Mouse (Mus musculus): Measurements from ENCODE around the gene Map2k6.

The Map2k6 gene

DNA sequence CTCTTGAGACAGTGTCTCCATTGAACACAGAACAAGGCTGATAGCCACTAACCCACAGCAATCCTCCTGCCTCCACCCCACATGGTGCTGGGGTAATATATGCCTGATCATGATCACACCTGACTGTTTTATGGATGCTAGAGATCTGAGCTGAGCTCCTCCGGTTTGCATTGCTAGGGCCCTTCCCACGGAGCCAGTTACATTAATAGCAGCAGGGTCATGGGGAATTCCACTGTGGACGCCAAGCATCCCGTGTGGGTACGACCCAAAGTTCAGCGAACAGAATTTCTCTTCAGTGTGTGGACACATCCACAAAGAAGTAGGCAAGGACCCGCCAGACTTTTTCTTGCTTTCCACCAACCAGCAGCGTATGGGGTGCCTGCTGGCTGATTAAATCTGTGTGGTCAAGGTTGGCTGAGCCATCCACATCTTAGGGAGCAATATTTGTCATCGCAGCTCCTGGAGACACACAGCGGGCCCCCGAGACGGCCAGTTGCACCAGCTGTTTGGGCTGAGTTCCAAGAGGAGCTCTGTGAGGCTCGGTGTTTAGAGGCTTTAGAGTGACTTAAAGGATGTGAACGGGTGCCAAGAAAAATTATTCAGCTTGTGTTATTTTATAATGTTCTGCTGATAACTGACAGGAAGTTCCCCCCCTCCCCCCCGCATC lies 51.3 kb downstream of the Map2k6 start:
- DNase-seq (ENCODE audit: inconsistent age in 2 of 2, low spot score in 1 of 2) = peak; percentile 15 to 59

DNA sequence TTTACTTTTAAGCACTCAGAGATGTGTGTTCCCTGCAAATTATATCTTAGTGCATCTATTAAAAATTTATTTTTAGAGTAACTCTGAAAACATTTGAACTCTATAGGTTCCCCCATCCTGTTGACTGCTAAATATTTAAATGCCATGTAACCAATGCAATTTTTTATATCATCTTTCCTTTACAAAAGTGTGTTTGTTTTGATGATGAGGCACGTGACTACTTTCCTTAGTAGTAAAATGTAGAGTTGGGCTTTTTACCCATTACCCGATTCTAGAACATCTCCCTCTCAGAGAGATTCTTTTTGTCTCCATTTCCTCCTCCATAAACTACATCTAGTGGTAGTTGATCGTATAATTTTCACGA lies 51.8 kb downstream of the Map2k6 start:
- DNase-seq (ENCODE audit: inconsistent age in 2 of 2, low spot score in 1 of 2) = no peak

DNA sequence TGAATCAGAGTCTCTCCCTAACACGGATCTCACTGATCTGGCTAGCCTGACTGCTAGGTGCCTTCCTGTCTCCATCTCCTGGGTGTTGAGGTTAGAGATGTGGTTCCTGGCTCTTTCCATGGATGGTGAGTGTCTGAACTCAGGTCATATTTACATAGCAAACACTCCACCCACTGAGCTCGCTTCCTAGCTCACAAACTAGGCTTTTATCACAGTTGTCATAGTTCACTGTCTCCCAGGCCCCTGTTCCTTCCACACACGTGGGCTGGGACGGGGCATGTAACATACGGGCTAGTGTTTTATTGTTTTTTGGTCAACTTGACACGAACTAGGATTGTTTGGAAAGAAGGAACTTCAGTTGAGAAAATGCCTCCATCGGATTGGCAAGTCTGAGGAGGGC lies 52.7 kb downstream of the Map2k6 start:
- DNase-seq (ENCODE audit: inconsistent age in 2 of 2, low spot score in 1 of 2) = no peak

GRCm38 (mm10) chr11:110453445-110454154 lies 54.7 kb downstream of the Map2k6 start:
- DNase-seq (ENCODE audit: inconsistent age in 2 of 2, low spot score in 1 of 2) = no peak

- DNase-seq (ENCODE audit: inconsistent age in 2 of 2, low spot score in 1 of 2) = peak in 1 of 2 experiments; percentile 68
Observed at GRCm38 (mm10) chr11:110457441-110457912, 58.6 kb downstream of the Map2k6 start.

GRCm38 (mm10) chr11:110460480-110460879 lies 61.6 kb downstream of the Map2k6 start:
- no peak for DNase-seq (ENCODE audit: inconsistent age in 2 of 2, low spot score in 1 of 2)

DNA sequence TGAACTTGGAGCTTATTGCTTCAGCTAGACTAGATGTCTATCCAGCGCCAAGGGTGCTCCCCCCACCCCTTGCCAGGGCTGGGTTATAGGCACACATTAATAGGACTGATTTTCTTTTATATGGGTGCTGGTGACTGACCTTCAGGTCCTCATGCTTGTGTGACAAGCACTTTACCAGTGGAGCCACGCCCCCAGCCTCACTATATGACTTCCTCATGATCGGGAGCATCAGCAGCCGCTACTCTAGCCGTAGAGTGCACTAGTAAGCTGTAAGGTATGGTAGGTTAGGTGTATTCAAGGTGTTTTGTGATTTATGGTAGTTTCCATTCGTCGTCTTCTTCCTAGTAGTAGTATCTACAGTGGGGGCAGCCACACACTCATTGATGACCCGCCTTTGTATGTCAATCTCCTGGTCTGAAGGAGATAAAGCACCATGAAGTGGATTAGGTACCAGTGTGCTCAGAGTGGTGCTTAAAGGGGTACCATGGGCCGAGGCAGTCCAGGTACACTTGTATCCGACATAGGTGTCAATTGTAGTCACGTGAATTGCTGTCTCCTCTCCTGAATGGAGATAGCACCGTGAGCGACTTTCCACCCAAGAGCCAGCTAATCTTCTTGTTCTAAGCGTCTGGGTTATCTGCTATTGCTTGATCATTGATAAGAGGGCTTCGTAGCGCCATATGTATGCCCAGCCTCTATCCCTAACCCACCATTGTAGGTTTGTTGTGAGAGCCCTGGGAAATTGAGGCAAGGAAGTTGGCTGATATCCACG lies 62.8 kb downstream of the Map2k6 start:
- DNase-seq (ENCODE audit: inconsistent age in 2 of 2, low spot score in 1 of 2) = no peak

DNA sequence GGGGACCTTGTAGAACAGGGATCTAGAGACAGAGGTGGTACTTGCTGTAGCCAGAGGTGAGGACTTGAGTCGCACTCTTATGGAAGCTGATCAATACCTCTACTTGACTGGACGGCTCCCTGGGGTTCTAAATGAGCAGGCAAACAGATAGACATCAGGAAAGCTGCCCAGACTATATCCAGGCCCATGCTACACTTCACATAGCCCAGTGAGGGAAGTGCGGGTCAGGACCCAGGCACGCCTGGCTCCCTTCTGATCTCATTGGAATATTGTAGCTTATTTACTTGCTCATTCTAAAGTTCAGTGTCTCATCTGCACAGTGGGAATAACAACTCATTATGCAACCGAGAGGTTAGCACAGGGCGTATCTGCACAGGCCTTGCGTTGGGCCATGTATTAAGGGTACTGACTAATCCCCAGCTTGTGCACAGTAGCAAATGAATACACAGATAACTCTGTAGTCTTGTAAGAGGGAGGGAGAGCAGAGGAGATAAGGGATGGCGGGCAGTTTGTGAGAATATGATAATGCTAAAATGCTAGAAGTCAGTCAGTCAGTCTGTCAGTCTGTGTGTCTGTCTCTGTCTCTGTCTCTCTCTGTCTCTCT lies 64.2 kb downstream of the Map2k6 start:
- DNase-seq (ENCODE audit: inconsistent age in 2 of 2, low spot score in 1 of 2) = no peak

- no peak for DNase-seq (ENCODE audit: inconsistent age in 2 of 2, low spot score in 1 of 2)
Observed at GRCm38 (mm10) chr11:110463801-110464200, 64.9 kb downstream of the Map2k6 start.

GRCm38 (mm10) chr11:110469054-110469453 lies 70.1 kb downstream of the Map2k6 start:
- DNase-seq (ENCODE audit: inconsistent age in 2 of 2, low spot score in 1 of 2) = no peak

- DNase-seq (ENCODE audit: inconsistent age in 2 of 2, low spot score in 1 of 2) = no peak
Observed at GRCm38 (mm10) chr11:110470561-110471273, 71.8 kb downstream of the Map2k6 start.

- no peak for DNase-seq (ENCODE audit: inconsistent age in 2 of 2, low spot score in 1 of 2)
Observed at GRCm38 (mm10) chr11:110471362-110471761, 72.4 kb downstream of the Map2k6 start.

- DNase-seq (ENCODE audit: inconsistent age in 2 of 2, low spot score in 1 of 2) = no peak
Observed at GRCm38 (mm10) chr11:110472078-110472477, 73.2 kb downstream of the Map2k6 start.

GRCm38 (mm10) chr11:110473495-110473894 lies 74.6 kb downstream of the Map2k6 start:
- no peak for DNase-seq (ENCODE audit: inconsistent age in 2 of 2, low spot score in 1 of 2)

DNA sequence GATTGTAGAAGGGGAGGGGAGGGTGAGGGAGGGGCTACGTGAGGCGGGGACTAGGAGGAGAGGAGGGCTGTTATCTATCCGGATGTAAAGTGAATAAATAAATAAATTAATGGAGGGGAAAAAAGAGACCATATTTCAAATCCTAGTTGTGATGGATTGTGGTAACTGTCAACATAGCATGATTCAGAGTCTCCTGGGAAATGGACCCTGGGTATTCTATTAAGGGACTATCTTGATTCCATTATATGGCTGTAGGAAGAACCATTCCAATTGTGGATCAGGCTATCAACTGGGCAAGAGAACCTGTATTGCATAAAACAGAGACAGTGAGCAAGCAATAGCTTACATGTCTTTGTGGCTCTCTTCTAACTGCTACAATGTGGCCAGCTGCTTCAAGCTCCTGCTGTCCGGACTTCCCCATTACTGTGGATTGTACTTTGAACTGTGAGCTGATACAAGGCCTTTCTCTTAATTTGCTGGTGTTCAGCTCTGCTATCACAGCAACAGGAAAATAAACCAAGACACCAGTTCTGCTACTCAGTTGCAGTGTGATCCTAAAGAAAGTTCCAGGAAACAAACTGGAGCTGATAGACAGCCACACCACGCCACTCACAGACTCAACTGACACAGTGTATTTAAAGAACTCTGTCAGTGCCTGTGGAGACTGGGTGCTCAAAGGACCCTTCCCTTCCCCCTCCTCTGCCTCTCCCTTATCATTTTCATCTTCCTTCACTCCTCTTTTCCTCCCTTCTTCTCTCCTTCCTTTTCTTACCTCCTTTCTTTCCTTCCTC lies 77.6 kb downstream of the Map2k6 start:
- DNase-seq (ENCODE audit: inconsistent age in 2 of 2, low spot score in 1 of 2) = no peak

- DNase-seq (ENCODE audit: inconsistent age in 2 of 2, low spot score in 1 of 2) = no peak
Observed at GRCm38 (mm10) chr11:110477961-110478869, 79.3 kb downstream of the Map2k6 start.

GRCm38 (mm10) chr11:110478978-110479384 lies 80.1 kb downstream of the Map2k6 start:
- peak in 1 of 2 experiments; percentile 53 for DNase-seq (ENCODE audit: inconsistent age in 2 of 2, low spot score in 1 of 2)

DNA sequence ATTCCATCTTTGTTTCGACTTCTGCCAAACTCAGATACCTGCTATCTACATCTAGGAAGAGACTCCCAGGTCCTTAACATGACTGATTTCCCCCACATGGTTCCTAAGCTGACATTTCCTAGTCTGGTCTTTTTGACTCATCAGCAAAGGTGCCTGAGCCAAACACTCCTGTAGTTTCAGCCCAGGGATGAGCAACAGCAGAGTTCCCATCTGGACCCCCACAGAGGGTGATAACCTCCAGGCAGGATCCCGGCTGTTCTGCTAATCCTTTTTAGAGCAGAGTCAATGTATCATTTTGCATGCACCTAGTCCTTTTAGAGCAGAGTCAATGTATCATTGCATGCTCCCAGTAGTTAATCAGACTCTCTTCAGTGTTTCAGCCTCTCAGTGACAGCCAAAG lies 82.5 kb downstream of the Map2k6 start:
- no peak for DNase-seq (ENCODE audit: inconsistent age in 2 of 2, low spot score in 1 of 2)

- DNase-seq (ENCODE audit: inconsistent age in 2 of 2, low spot score in 1 of 2) = no peak
Observed at GRCm38 (mm10) chr11:110482176-110482575, 83.3 kb downstream of the Map2k6 start.

All from adrenal gland, adult (tissue).